Mouse (Mus musculus) midbrain, postnatal 0 days (tissue): ENCODE results near the gene Ccdc182. TPM values are rescaled to one million over a fixed set of nuclear protein-coding genes. Genes with fewer than 3 reads are reported as not detected.

Experiments used
- ATAC-seq: fragments of 200-750 bp; cut with Nextera tagmentation; 2 replicates; pipeline ENCODE4 v1.8.0; 2017; ENCODE audit warnings: moderate number of reproducible peaks, mild to moderate bottlenecking, moderate TSS enrichment, moderate library complexity; ENCODE audit not compliant: low FRiP score
- DNase-seq: peaks from one replicate; pipeline ENCODE4 v3.0.0-alpha.2; 2015; ENCODE audit warnings: low spot score
- H3K27ac ChIP-seq: fragments of 300-500 bp; sonication (generic); 2 replicates; pipeline ENCODE4 v1.5.1; 2014; ENCODE audit warnings: low read depth, mild to moderate bottlenecking, low read length, mixed read lengths
- H3K27me3 ChIP-seq: fragments of 300-500 bp; sonication (generic); 2 replicates; pipeline ENCODE4 v1.6.1; 2014; ENCODE audit warnings: low read length, control low read depth, mixed read lengths; ENCODE audit not compliant: insufficient read depth
- H3K36me3 ChIP-seq: fragments of 300-500 bp; sonication (generic); 2 replicates; pipeline ENCODE4 v1.6.1; 2014; ENCODE audit warnings: low read length, control low read depth, mixed read lengths; ENCODE audit not compliant: insufficient read depth
- H3K4me1 ChIP-seq: fragments of 300-500 bp; sonication (generic); 2 replicates; pipeline ENCODE4 v1.6.1; 2014; ENCODE audit warnings: mild to moderate bottlenecking, control low read depth, antibody characterized with exemption, low read length, mixed read lengths; ENCODE audit not compliant: insufficient read depth
- H3K4me2 ChIP-seq: fragments of 300-500 bp; sonication (generic); 2 replicates; pipeline ENCODE4 v1.6.1; 2014; ENCODE audit warnings: low read depth, mild to moderate bottlenecking, low read length, mixed read lengths; ENCODE audit not compliant: poor library complexity, severe bottlenecking
- H3K4me3 ChIP-seq: fragments of 300-500 bp; sonication (generic); 2 replicates; pipeline ENCODE4 v1.5.1; 2014; ENCODE audit warnings: low read depth, mild to moderate bottlenecking, low read length, moderate library complexity
- H3K9ac ChIP-seq: fragments of 300-500 bp; sonication (generic); replicated peaks from 2 replicates; pipeline ENCODE4 v1.6.1; 2014; ENCODE audit warnings: mild to moderate bottlenecking, low read length, moderate library complexity, mixed read lengths; ENCODE audit not compliant: poor library complexity, severe bottlenecking
- H3K9me3 ChIP-seq: fragments of 300-500 bp; sonication (generic); 2 replicates; pipeline ENCODE4 v1.6.1; 2016; ENCODE audit warnings: low read length, control low read depth
- CTCF ChIP-seq: IDR thresholded peaks from 2 replicates; pipeline ENCODE4 v1.5.1; 2016; ENCODE audit warnings: antibody characterized with exemption, mild to moderate bottlenecking
- WGBS: fragments of 180-500 bp; shearing (Covaris S2); extraction: QIAGEN DNeasy Blood & Tissue Kit; methylation state at CpG from one replicate; pipeline ENCODE4 v1.1.7; 2014; 5-methylcytosine and 5-hydroxymethylcytosine counted together
- polyA plus RNA-seq: library from polyadenylated mRNA; unstranded; fragments of >200 nt; fragmentation: Nextera tagmentation; extraction: Ambion mirVana; gene quantifications from 2 replicates; pipeline ENCODE4 v1.2.1, GENCODE M21; 2015
- total RNA-seq: library from RNA; depleted of rRNA; stranded (reverse); fragments of >200 nt; gene quantifications from 2 replicates; pipeline ENCODE4 v1.2.3, GENCODE M21; 2014

The Ccdc182 gene
- total and polyA plus RNA-seq, 2 experiments from 2014 or later, result 0.12 TPM; not detected in 1

DNA sequence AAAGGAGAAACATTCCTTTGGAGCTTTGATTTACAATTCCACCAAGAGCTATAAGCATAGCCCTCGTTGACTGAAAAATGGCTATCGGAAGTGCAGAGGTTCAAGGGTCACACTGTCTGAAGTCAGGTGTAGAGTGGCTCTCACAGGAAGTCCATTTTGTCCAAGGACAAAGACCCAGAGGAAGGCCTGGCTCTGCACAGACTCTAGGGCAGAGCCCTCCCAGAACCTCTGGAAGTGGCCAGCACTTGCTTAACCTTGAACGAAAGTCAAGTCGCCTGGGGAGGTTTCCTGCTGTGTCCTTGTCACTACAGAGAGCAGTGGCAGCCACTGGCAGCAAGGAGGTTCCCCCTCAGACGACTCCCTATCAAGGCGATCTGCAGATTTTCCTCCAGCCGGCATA, 33.4 kb upstream of the Ccdc182 start:
- no peaks in the 10 kb centered on the region for H3K36me3 ChIP-seq
- no peak for TF ChIP-seq CTCF
- no peaks in the 10 kb centered on the region for H3K27me3 ChIP-seq
- DNase-seq (no peak), ATAC-seq (no peak)
- H3K9ac ChIP-seq, result no peak overlapping the region
- H3K9me3 ChIP-seq, result no peaks in the 10 kb centered on the region
- no peaks in the 10 kb centered on the region for H3K4me1 ChIP-seq
- 62% methylated on average over 7 of the region's 7 CpGs for WGBS
- no peak overlapping the region for H3K27ac ChIP-seq
- H3K4me3 ChIP-seq, result no peak overlapping the region
- no peak overlapping the region for H3K4me2 ChIP-seq

DNA sequence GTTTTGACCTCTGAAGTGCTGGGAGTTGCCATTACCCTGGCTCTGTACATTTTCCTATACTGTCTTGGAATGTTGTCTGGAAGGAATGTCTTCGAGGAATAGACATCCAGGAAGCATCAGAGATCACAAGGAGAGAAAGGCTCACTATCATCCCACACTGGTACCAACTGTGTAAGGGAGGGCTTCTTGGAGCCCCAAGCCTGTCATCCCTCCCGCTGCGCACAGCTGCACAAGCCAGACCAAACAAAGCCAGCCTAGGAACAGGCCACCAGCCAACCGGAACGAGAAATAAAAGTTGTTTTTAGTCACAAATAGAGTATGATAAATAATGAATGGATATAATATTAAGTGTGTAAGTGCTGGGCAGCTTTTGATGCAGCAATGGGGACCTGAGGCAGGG, 29.0 kb upstream of the Ccdc182 start:
- TF ChIP-seq CTCF, result no peak
- DNase-seq (no peak), ATAC-seq (no peak)
- Histone ChIP-seq H3K9me3 (no peaks in the 10 kb centered on the region), H3K4me2 (no peak overlapping the region), H3K4me3 (no peak overlapping the region), H3K9ac (no peak overlapping the region), H3K4me1 (no peaks in the 10 kb centered on the region), H3K27me3 (no peaks in the 10 kb centered on the region), H3K27ac (no peak overlapping the region), H3K36me3 (no peaks in the 10 kb centered on the region)
- WGBS, result 46% methylated on average over 5 of the region's 5 CpGs

DNA sequence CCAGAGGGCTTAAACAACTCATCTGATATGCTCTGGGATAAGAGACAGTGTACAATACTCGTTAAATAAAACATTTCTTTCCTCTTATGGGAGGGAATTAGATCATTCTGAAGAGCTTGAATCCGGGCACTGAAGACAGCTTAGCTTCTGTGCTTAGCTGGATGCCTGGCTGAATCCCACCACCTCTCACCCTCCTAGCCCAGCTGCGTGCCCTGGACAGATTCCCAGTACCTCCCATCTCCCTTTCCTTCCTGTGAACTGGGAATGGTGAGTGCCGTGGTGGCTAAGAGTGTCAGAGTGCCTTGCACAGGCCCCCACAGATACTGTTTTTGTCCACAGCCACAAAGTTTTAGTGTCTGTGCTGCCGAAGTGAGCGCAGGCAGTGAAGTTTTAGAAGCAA, 27.5 kb upstream of the Ccdc182 start:
- no peaks in the 10 kb centered on the region for H3K36me3 ChIP-seq
- H3K9ac ChIP-seq, result no peak overlapping the region
- H3K4me2 ChIP-seq, result no peak overlapping the region
- H3K27me3 ChIP-seq, result no peaks in the 10 kb centered on the region
- 34% methylated on average over 6 of the region's 6 CpGs for WGBS
- H3K4me1 ChIP-seq, result no peaks in the 10 kb centered on the region
- no peak for ATAC-seq
- H3K9me3 ChIP-seq, result no peaks in the 10 kb centered on the region
- no peak overlapping the region for H3K27ac ChIP-seq
- no peak for TF ChIP-seq CTCF
- no peak overlapping the region for H3K4me3 ChIP-seq
- peak; percentile 57 for DNase-seq

DNA sequence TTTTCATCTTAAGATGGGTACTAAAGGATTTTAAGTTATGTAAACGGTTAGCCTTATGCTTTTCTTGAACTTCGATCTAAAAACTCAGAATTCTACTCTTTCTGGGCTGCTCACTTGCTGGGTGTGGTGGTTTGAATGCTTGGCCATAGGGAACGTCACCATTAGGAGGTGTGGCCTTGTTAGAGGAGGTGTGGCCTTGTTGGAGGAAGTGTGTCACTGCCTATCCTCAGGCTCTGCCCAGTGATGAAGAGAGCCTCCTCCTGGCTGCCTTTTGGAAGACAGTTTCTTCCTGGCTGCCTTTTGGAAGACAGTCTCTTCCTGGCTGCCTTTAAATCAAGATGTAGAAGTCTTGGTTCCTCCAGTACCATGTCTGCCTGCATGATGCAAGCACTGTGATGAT, 22.0 kb upstream of the Ccdc182 start:
- TF ChIP-seq CTCF, result no peak
- Histone ChIP-seq H3K36me3 (no peaks in the 10 kb centered on the region), H3K4me1 (peaks cover 13% of the 10 kb centered on the region; the same call in 1 of the 2 replicates), H3K4me3 (no peak overlapping the region), H3K9ac (no peak overlapping the region), H3K27me3 (no peaks in the 10 kb centered on the region), H3K4me2 (no peak overlapping the region), H3K9me3 (no peaks in the 10 kb centered on the region), H3K27ac (no peak overlapping the region)
- WGBS, result 71% methylated on average over 3 of the region's 3 CpGs
- no peak for ATAC-seq
- no peak for DNase-seq

DNA sequence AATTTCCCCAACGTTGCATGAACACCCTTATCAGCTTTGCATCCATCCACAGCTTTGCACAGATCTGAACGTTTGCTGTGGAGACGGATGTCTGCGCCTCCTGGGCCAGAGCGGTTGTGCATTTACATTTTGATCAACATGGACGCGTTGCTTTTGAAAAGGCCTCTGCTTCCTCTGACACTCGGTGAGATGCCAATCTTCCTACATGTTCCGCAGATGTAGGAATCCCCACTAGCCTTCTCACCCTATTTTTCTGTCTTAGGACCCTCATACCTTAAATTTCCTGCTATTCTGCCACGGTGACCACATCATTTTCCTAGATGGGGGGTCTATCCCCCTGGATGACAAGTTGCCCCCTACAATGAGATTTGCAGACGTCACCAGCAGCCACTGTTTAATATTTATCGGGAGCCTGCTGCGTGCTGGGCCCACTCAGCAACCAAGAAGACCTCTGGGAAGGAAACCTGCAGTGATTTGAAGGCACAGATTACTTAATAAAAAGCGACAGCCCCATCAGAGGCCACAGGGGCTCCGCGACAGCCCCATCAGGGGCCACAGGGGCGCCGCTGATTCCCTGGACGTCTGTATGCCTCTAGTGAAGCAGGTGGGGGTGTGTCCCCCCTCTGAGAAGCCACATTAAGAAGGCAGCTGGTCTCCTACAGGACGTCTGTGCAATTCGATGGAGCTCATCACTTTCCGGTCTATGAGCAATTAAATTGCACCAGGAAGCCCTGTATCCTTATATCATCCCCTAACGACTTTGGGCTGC, 19.6 kb upstream of the Ccdc182 start:
- Histone ChIP-seq H3K27me3 (no peaks in the 10 kb centered on the region), H3K9ac (no peak overlapping the region), H3K4me3 (no peak overlapping the region), H3K36me3 (no peaks in the 10 kb centered on the region), H3K27ac (peak overlapping the region; percentile 14; the same call in 1 of the 2 replicates), H3K4me1 (peaks cover 13% of the 10 kb centered on the region; the same call in 1 of the 2 replicates), H3K4me2 (no peak overlapping the region), H3K9me3 (no peaks in the 10 kb centered on the region)
- no peak for TF ChIP-seq CTCF
- DNase-seq (no peak), ATAC-seq (no peak)
- 15% methylated on average over 23 of the region's 23 CpGs for WGBS

DNA sequence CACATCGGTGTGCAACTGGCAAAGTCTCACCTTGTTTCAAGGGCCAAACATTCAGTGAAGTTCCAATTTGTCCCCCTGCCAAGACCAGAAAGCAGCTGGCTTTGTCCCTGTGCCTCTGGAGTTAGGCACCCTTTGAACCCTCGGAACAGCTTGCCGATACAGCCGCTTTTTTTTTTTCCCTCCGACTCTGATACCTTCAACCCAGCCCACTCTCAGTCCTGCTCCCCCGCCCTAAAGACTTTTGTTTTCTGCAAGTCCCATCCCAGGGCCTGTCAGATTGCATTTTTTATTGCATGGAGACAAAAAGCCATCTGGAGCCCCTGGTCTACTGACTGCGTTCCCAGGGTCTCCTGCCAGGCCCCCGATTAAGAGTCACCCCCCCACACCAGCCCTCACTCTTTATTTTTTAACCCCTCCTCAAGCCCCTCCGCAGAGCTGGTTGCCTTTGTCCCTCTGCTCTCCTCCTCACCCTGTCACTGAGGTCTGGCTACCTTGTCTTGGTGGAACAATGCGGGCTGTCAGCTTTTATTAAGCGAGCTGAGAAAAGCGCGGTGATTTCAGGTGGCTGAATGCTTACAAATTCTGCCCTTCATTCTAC, 18.9 kb upstream of the Ccdc182 start:
- 12% methylated on average over 13 of the region's 13 CpGs for WGBS
- no peaks in the 10 kb centered on the region for H3K9me3 ChIP-seq
- 0 out of 2 replicates have a peak overlapping the region, but pooled peaks have one; percentile 6 for H3K4me2 ChIP-seq
- H3K27me3 ChIP-seq, result no peaks in the 10 kb centered on the region
- no peak overlapping the region for H3K27ac ChIP-seq
- H3K4me3 ChIP-seq, result no peak overlapping the region
- no peak for ATAC-seq
- H3K4me1 ChIP-seq, result peaks cover 13% of the 10 kb centered on the region; the same call in 1 of the 2 replicates
- DNase-seq, result peak; percentile 84
- H3K36me3 ChIP-seq, result no peaks in the 10 kb centered on the region
- TF ChIP-seq CTCF, result no peak
- peak overlapping the region; percentile 36; the same call in 1 of the 2 replicates for H3K9ac ChIP-seq
